Mouse (Mus musculus) frontal cortex, postnatal 10 days (tissue): Measurements from ENCODE around the gene Prkcb.

ENCODE experiments used
- DNase-seq, 2 experiments: peaks; one replicate each; pipeline ENCODE4 v3.0.0; 2022; ENCODE audit warnings: low spot score in 2 of 2, mixed read lengths in 1 of 2

Gene Prkcb

GRCm38 (mm10) chr7:122402041-122402440 lies 113.5 kb downstream of the Prkcb start:
- DNase-seq, result no peak

DNA sequence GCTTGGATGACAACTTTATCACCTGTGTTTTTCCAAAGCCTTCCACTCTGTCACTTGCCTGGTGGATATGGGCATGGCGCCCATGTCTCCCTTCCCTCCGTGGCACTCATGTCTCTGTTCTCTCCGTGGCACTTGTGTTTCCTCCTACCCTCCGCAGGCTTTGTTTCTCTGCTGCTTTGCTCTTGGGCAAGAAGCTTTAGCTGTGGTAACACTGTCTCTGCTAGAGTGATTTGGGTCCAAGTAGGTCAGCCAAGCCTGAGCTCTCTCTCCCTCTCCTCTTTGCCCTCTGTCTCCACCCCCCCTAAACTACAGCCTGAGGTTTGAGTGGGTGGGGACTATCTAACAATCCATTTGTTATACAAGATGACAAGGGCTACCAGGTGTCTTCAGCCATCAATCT lies 114.8 kb downstream of the Prkcb start:
- no peak for DNase-seq

DNA sequence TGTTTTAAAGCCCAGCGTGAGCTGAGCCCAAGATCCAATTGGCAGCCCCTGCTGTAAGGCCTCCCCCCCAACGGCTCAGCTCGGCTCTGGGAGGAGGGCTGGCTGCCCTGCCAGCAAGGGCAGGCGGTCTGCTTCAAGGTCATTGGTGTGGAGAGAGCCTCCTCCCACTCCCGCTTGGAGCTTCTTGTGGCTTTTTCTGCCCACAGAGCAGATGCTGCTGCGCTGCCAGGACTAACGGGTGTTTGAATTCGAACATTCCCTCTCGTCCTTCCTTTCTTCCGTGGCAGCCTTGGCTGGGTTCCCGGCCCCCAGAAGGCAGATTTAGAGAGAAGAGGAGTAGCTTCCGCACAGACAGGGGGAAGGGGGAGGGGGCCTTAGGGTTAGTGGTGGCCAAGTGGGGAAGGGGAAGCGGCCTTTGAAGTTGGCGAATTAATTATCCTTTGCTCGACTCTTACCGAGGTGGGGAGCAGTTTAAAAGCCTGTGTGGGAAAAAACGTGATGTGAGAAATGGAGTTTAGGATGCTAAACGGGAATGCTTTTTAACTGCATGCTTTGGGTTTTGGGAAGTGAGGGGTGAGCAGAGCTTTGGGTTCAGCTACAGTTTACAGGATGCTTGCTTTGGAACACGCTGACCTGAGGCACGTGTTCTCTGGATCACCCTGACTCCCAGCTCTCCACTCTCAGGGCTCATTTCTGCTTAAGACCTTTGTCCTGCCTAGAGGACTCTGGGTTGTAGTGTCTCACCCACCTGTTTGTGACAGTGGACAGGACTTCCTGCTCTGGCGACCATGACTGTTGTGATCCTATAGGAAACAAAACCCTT lies 116.2 kb downstream of the Prkcb start:
- peak; percentile 83 to 88 for DNase-seq

GRCm38 (mm10) chr7:122406625-122407024 lies 118.1 kb downstream of the Prkcb start:
- DNase-seq, result no peak

GRCm38 (mm10) chr7:122409945-122410344 lies 121.4 kb downstream of the Prkcb start:
- DNase-seq, result no peak

DNA sequence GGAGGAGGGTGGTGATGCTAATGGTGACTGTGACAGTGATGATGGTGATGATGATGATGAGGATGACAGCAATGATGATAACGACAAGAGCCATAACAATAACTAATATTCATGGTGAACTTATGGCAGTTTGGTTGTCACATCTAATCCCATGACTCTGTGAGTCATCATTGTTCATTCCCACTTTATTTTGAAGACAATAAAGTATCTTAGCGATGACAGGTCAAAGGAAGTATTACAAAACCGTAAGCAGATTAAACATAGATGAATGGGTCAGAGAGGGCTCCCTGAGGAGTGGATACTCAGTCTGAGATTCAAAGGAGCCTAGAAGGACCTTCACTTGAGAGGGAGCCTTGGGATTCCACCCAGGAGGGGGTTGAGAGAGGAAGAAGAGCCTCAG lies 122.3 kb downstream of the Prkcb start:
- no peak for DNase-seq

DNA sequence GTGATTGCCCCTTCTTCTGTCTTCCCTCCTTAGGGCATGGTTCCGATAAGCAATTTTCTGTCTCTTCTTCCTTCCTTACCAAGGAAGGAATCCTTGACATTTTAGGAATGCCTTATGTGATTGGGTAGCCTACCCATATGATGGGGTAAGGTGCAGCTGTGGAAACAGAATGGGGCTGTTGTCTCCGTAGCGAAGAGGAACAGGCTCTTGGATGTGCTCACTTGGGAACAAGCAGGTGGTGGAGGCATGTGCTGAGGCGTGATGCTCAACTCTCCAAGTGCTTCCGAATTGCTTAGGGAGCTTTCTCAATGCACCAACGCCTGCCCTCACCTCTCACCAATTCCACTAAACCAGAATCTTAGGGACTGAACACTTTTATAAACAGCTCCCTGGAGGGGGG lies 124.7 kb downstream of the Prkcb start:
- DNase-seq, result no peak

- DNase-seq, result no peak
Observed at GRCm38 (mm10) chr7:122414146-122414545, 125.6 kb downstream of the Prkcb start.

GRCm38 (mm10) chr7:122414608-122415007 lies 126.1 kb downstream of the Prkcb start:
- no peak for DNase-seq

GRCm38 (mm10) chr7:122415387-122415786 lies 126.8 kb downstream of the Prkcb start:
- no peak for DNase-seq

- DNase-seq, result no peak
Observed at GRCm38 (mm10) chr7:122415904-122416303, 127.4 kb downstream of the Prkcb start.

DNA sequence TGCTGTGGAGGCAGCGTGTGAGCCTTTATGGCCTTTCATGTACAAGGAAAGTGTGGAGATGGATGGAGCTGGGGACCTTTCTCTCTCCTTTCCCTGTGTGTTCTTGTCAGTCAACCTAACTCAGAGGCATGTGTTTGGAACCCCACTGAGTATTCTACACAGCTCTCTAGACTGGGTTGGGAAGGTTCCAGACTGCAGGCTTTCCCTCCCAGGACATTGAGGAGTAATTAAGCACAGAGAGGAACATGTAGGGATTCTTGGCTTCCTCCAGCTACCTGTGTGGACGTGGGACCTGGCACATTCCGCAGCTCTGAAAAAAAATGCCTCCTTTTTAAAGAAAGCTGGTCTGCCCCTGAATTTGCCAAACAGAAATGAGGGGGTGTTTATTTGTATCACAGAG lies 130.0 kb downstream of the Prkcb start:
- no peak for DNase-seq

- no peak for DNase-seq
Observed at GRCm38 (mm10) chr7:122423816-122424215, 135.3 kb downstream of the Prkcb start.

GRCm38 (mm10) chr7:122429134-122429533 lies 140.6 kb downstream of the Prkcb start:
- DNase-seq, result no peak

DNA sequence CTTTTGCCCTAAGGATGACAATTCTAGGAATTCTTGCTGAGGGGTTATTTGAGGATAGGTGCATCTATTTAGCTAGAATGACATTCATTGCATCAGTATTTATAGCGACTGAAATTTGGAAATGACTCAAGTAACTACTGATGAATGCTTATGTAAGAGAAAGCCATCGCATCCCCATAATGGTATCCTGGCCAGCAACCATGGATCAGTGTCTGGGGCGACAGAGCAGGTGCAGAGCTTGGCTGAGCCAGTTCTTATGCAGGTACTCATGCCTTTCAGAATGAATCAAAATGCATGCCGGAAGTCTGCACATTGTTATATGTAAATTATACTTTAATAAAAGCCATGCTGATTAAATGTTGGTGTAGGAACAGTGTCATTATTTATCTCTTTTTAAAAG lies 143.8 kb downstream of the Prkcb start:
- DNase-seq, result no peak

DNA sequence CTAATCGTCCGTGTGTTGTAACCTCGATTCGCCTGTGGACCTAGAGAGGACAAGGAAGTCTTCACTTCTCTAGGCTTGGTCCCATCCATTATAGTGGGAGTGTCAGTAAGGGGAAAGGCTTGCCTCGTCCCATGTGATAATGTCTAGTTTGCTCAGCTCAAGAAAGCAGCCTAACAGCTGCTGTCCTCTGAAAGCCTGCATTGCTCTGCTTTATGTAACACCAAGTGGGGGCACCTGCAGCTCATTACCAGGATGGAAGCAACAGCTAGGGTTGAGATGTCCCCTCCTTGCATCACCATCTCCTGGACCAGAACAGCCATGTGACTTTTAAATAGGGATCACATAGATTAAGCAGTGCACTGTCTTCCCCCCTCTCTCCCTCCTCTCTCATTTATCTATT lies 144.8 kb downstream of the Prkcb start:
- DNase-seq, result no peak

DNA sequence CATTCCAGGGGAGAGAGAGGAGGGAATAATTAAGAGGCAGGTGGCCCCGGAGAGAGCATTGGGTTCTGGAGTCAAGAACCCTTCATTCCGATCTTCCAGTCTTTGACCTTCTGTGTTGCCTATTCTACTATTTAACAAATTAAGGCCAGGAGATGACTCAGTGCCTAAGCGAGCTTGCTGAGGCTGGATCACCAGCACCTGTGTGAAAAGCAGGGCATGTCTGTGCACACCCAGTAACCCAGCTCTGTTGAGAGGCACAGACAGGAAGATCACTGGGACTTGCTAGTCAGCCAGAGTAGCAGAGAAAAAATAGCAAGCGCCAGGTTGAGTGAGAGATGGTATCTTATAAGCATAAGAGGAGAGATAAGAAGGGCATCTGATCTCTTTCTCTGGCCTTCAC lies 146.4 kb downstream of the Prkcb start:
- no peak for DNase-seq

DNA sequence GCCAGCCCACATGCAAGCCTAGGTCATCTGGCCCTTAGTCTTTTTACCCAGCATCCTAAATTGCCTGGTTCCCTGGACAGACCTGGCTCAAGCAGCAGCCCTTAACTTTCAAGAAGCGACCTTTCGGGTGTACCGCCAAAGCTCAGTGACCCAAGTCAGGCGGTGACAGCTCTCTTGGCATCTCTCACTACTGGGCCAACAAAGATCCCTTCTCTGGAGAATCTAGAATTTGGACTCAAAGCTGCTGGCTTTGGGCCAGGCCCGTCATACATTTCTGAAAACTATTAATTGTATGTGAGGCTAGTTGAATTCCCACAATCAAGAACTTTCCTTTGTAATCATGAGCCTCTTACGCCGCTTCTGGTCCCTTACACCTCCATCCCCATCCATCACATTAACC lies 147.0 kb downstream of the Prkcb start:
- no peak for DNase-seq

- DNase-seq, result no peak
Observed at GRCm38 (mm10) chr7:122437390-122437789, 148.8 kb downstream of the Prkcb start.

- DNase-seq, result peak in 1 of 2 experiments; percentile 37
Observed at GRCm38 (mm10) chr7:122445056-122445455, 156.5 kb downstream of the Prkcb start.

- no peak for DNase-seq
Observed at GRCm38 (mm10) chr7:122452671-122453070, 164.1 kb downstream of the Prkcb start.

DNA sequence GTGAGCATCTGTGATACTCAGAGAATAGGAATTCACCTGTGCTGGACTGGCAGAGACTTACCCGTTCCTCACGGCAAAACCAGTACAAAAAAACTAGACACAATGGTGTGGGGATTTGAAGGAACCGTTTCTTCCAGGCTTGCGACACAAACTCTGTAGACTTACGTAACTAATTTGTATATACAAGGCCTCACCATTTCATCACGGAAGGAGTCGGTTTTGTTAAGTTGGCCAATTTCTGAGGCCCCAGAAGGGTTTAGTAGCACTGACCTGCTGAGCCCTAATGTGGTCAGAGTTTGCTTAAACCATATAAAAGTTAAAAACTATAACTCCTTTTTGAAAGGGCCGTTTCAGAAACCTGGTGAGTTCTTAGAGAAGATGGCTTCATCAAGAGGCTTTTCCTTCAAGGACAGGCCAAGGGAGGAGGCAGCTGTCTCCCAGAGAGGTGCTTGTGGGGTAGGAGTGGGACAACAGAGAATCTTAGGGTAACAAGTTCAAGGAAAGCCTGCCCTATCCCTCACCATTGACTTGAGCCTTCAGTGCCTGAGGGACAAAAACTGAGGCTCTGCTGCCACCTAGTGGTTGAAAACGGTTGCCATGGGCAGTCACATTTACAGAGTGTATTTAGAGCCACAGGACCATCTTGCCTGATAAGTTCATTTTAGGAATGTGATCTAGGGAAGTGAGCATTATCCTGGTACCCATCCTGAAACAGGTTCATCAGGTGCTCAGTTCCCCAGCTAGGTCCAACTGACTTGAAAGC lies 170.8 kb downstream of the Prkcb start:
- peak; percentile 50 to 77 for DNase-seq

GRCm38 (mm10) chr7:122460020-122460419 lies 171.5 kb downstream of the Prkcb start:
- no peak for DNase-seq
